1 mouse cellular context compared by ENCODE assay signal in the genomic region with DNA sequence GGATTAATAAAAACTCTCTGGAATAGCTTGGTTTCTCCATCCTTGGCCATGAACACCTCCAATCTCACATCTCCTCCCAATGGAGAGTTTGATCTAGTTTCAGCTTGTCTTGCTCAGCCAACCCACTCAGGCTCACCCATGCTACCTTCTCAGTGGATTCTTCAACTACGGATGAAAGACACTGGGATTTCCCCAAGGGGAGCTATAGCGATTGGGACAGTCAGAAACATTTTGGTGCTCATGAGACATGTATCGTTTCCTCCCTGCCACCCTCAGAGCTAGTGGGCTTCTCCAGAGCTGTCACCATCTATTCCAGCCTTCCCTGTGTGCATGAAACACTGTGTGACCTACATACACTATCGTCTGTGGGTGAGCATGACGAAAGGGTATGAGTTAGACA.
TF ChIP-seq lines count a peak whose summit lies in the region.

No protein-coding gene starts in this region.

TF ChIP-seq in CH12.LX, 34 proteins besides CTCF, POLR2A, EP300 and RAD21 (continued from another document):
- TF ChIP-seq SMC3 (IDR thresholded peaks at IDR 0.05; ENCODE audit: low read depth, low read length), result no peak
